Mouse (Mus musculus) layer of hippocampus, adult 2 months (tissue): Measurements from ENCODE around the gene Shq1. TPM values are rescaled to one million over a fixed set of nuclear protein-coding genes. Genes with fewer than 3 reads are reported as not detected.

Experiments used
- DNase-seq, 2 experiments: peaks; one replicate each; pipeline ENCODE4 v3.0.0; 2022; ENCODE audit warnings: low spot score in 2 of 2
- H3K27ac ChIP-seq: fragments of 200-600 bp; 2 replicates; pipeline ENCODE4 v1.8.1; 2022
- H3K4me3 ChIP-seq: fragments of 200-600 bp; 2 replicates; pipeline ENCODE4 v1.8.1; 2022; ENCODE audit warnings: mild to moderate bottlenecking
- CTCF ChIP-seq: fragments of 200-600 bp; conservative IDR thresholded peaks from 2 replicates; pipeline ENCODE4 v1.8.1; 2022; ENCODE audit warnings: antibody characterized with exemption, mild to moderate bottlenecking, moderate library complexity
- total RNA-seq, 2 experiments: library from RNA; stranded (reverse); gene quantifications; 2 replicates each; pipeline ENCODE4 v1.2.3; 2021

Shq1 gene
- total RNA-seq, 2 experiments from 2014 or later, result 6.4 to 6.7 TPM

GRCm38 (mm10) chr6:100581056-100581455, 89.9 kb downstream of the Shq1 start:
- Histone ChIP-seq H3K4me3 (no peak overlapping the region), H3K27ac (0 out of 2 replicates have a peak overlapping the region, but pooled peaks have one; percentile 11)

GRCm38 (mm10) chr6:100577590-100577989, 93.4 kb downstream of the Shq1 start:
- H3K27ac ChIP-seq, result no peak overlapping the region
- no peak overlapping the region for H3K4me3 ChIP-seq
- no peak for DNase-seq
- TF ChIP-seq CTCF, result no peak

More at GRCm38 (mm10) chr6:100581056-100581455, 89.9 kb downstream of the Shq1 start:
- no peak for TF ChIP-seq CTCF
- no peak for DNase-seq

GRCm38 (mm10) chr6:100576171-100576570, 94.8 kb downstream of the Shq1 start:
- no peak for DNase-seq
- Histone ChIP-seq H3K27ac (no peak overlapping the region), H3K4me3 (no peak overlapping the region)
- no peak for TF ChIP-seq CTCF

GRCm38 (mm10) chr6:100566774-100567173, 104.2 kb downstream of the Shq1 start:
- H3K27ac ChIP-seq, result no peak overlapping the region
- TF ChIP-seq CTCF, result no peak

GRCm38 (mm10) chr6:100564516-100564915, 106.4 kb downstream of the Shq1 start:
- no peak for TF ChIP-seq CTCF
- no peak overlapping the region for H3K4me3 ChIP-seq
- H3K27ac ChIP-seq, result no peak overlapping the region
- DNase-seq, result no peak

More at GRCm38 (mm10) chr6:100566774-100567173, 104.2 kb downstream of the Shq1 start:
- DNase-seq, result no peak
- H3K4me3 ChIP-seq, result no peak overlapping the region

GRCm38 (mm10) chr6:100563552-100564341, 107.2 kb downstream of the Shq1 start:
- peak overlapping the region; percentile 71 for H3K4me3 ChIP-seq

GRCm38 (mm10) chr6:100562719-100563551, 108.0 kb downstream of the Shq1 start:
- H3K27ac ChIP-seq, result peak overlapping the region; percentile 92
- DNase-seq, result peak; percentile 39 to 57
- no peak for TF ChIP-seq CTCF
- peak overlapping the region; percentile 71 for H3K4me3 ChIP-seq

More at GRCm38 (mm10) chr6:100563552-100564341, 107.2 kb downstream of the Shq1 start:
- peak overlapping the region; percentile 92 for H3K27ac ChIP-seq
- peak; percentile 79 for TF ChIP-seq CTCF
- DNase-seq, result peak; percentile 74 to 84

GRCm38 (mm10) chr6:100558057-100558456, 112.9 kb downstream of the Shq1 start:
- DNase-seq, result peak; percentile 61 to 84
- no peak overlapping the region; the same call in 1 of the 2 replicates for H3K4me3 ChIP-seq
- H3K27ac ChIP-seq, result peak overlapping the region; percentile 70
- no peak for TF ChIP-seq CTCF

GRCm38 (mm10) chr6:100542154-100542997, 128.6 kb downstream of the Shq1 start:
- Histone ChIP-seq H3K4me3 (no peak overlapping the region), H3K27ac (no peak overlapping the region)
- TF ChIP-seq CTCF, result no peak
- no peak for DNase-seq

- H3K27ac ChIP-seq, result no peak overlapping the region
- peak; percentile 74 for TF ChIP-seq CTCF
- no peak for DNase-seq
- no peak overlapping the region for H3K4me3 ChIP-seq
Measured at GRCm38 (mm10) chr6:100539698-100540097, 131.3 kb downstream of the Shq1 start.

GRCm38 (mm10) chr6:100538570-100538969, 132.4 kb downstream of the Shq1 start:
- no peak for TF ChIP-seq CTCF
- Histone ChIP-seq H3K27ac (no peak overlapping the region), H3K4me3 (no peak overlapping the region)
- no peak for DNase-seq

- no peak for TF ChIP-seq CTCF
- no peak overlapping the region for H3K4me3 ChIP-seq
- H3K27ac ChIP-seq, result no peak overlapping the region
- no peak for DNase-seq
Measured at GRCm38 (mm10) chr6:100537987-100538386, 133.0 kb downstream of the Shq1 start.
